Mouse (Mus musculus) olfactory bulb, adult 2 months (tissue): Measurements from ENCODE around the gene AC109138.7. TPM values are rescaled to one million over a fixed set of nuclear protein-coding genes. Genes with fewer than 3 reads are reported as not detected.

ENCODE experiments used
- H3K27ac ChIP-seq: fragments of 200-500 bp; 2 replicates; pipeline ENCODE4 v1.5.1; 2012; ENCODE audit warnings: low read depth, low read length; ENCODE audit not compliant: insufficient read depth
- H3K4me1 ChIP-seq: fragments of 200-500 bp; 2 replicates; pipeline ENCODE4 v1.6.1; 2012; ENCODE audit warnings: low read length; ENCODE audit not compliant: control insufficient read depth, insufficient read depth
- H3K4me3 ChIP-seq: fragments of 200-500 bp; 2 replicates; pipeline ENCODE4 v1.5.1; 2012; ENCODE audit warnings: mild to moderate bottlenecking, low read depth, low read length, moderate library complexity; ENCODE audit not compliant: insufficient read depth
- CTCF ChIP-seq: fragments of 200-500 bp; IDR thresholded peaks from 2 replicates; pipeline ENCODE4 v1.5.1; 2012; ENCODE audit warnings: low read depth, mild to moderate bottlenecking, low read length, moderate library complexity; ENCODE audit not compliant: insufficient read depth
- POLR2A ChIP-seq: fragments of 200-500 bp; IDR thresholded peaks from 2 replicates; pipeline ENCODE4 v1.6.1; 2012; ENCODE audit warnings: mild to moderate bottlenecking, low read depth, low read length, moderate library complexity; ENCODE audit not compliant: insufficient read depth
- WGBS: fragments of 180-500 bp; shearing (Covaris S2); methylation state at CpG from one replicate; pipeline ENCODE4 v1.1.7; 2018; 5-methylcytosine and 5-hydroxymethylcytosine counted together
- polyA plus RNA-seq: library from polyadenylated mRNA; stranded (reverse); fragments of >200 nt; gene quantifications from 2 replicates; pipeline ENCODE4 v1.2.4, GENCODE M21; 2012; ENCODE audit warnings: low replicate concordance; ENCODE audit not compliant: missing spikeins, insufficient read depth, insufficient read length

Gene AC109138.7
- polyA plus RNA-seq, 1 experiment, result not detected

DNA sequence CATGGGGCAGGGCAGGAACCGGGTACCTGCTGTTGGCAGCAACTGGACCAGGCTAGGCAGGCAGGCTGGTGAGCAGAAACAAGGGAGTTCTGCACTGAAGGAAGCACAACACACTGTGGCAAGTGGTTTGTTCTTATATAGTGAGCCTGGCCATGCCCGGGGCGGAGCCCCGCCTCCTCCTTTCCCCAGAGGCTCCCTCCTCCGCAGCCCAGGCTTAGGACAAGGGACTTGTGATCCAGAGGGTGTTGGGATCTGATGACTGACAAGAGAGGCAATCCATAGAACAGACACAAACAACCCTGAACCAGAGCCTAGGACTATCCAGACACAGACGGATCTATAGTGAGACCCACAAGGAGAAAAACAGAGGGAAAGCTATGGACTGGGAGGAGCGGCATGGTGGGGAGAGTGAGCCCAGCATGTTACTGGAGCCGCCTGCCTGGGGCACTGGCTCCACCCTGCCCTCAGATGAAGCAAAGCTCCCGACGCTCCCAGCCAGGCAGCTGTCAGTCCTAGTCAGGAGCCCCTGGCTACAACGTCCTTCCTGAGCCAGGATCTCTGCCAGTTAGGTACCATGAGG, 38.7 kb upstream of the AC109138.7 start, which contains the start of gene Carns1:
Gene Carns1 (minus strand): TSS at position 112 of the 580 bp plus-strand sequence.
- TF ChIP-seq CTCF (no peak), POLR2A (no peak)
- no peak within 1 kb of the TSS for H3K27ac ChIP-seq
- 14% methylated on average over 11 of the region's 11 CpGs for WGBS
- H3K4me3 ChIP-seq, result no peak within 1 kb of the TSS
- peaks cover 7% of the 10 kb centered on the region for H3K4me1 ChIP-seq

DNA sequence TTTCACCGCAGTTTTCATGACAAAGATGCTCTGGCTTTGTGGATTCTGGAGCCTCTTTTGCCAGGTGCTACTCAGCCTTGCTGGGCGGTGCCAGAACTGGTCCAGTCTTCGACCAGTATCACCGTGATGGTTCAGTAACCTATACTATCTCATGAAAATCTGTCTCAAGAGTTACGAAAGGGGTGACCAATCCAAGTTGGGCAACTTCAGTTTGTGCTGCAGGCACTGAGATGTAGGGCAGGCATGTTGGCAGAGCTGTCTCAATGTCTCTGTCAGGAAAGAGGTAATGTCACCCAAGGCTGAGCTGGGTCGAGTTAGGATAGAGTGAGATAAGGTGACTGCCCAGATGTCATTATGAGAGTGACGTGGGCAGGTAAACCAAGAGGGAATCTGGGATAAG, 33.7 kb upstream of the AC109138.7 start:
- peaks cover 12% of the 10 kb centered on the region for H3K4me1 ChIP-seq
- WGBS, result 92% methylated on average over 7 of the region's 7 CpGs
- no peak for TF ChIP-seq CTCF
- TF ChIP-seq POLR2A, result no peak
- H3K27ac ChIP-seq, result no peak overlapping the region
- H3K4me3 ChIP-seq, result no peak overlapping the region

DNA sequence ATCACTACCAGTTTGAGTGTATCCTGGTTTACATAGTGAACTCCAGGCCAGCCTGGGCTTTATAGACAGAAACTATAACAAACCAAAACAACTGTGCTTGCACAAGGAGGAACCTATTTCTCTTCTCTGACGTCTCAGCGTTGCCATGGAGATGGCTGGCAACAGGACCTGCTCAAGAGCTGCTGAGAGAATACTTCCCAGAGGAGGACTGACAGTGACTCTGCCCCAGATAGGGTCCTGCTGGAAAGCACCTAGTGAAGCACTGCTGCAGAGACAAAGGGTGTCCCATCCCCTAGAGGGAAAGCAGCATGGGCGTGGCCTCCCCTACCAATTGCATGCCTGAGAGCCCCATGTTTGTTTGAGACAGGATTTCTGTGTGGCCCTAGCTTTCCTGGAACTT, 32.3 kb upstream of the AC109138.7 start:
- H3K27ac ChIP-seq, result no peak overlapping the region
- peaks cover 10% of the 10 kb centered on the region for H3K4me1 ChIP-seq
- H3K4me3 ChIP-seq, result no peak overlapping the region
- no peak for TF ChIP-seq POLR2A
- TF ChIP-seq CTCF, result no peak
- 36% methylated on average over 3 of the region's 3 CpGs for WGBS

DNA sequence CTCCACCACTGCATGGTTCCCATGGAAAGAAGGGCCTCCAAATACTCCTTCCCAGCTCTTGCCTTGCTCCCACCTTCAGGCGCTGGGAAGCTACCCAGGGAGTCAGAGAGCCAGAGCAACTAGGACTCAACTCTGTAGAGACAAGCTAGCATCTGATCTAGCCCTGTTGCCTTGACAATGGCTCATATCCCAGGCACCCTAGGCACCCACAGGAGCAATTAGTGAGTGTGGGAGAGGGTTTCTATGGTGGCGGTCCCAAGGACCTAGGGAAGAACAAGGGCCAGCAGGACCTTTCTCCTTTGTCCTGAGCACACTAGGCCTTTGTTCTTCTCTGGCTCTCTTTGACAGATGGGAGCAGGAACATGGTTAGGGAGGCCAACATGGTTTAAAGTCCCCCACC, 30.5 kb upstream of the AC109138.7 start:
- Histone ChIP-seq H3K4me3 (no peak overlapping the region), H3K4me1 (peaks cover 13% of the 10 kb centered on the region), H3K27ac (no peak overlapping the region)
- no peak for TF ChIP-seq CTCF
- WGBS, result 51% methylated on average over 2 of the region's 2 CpGs

DNA sequence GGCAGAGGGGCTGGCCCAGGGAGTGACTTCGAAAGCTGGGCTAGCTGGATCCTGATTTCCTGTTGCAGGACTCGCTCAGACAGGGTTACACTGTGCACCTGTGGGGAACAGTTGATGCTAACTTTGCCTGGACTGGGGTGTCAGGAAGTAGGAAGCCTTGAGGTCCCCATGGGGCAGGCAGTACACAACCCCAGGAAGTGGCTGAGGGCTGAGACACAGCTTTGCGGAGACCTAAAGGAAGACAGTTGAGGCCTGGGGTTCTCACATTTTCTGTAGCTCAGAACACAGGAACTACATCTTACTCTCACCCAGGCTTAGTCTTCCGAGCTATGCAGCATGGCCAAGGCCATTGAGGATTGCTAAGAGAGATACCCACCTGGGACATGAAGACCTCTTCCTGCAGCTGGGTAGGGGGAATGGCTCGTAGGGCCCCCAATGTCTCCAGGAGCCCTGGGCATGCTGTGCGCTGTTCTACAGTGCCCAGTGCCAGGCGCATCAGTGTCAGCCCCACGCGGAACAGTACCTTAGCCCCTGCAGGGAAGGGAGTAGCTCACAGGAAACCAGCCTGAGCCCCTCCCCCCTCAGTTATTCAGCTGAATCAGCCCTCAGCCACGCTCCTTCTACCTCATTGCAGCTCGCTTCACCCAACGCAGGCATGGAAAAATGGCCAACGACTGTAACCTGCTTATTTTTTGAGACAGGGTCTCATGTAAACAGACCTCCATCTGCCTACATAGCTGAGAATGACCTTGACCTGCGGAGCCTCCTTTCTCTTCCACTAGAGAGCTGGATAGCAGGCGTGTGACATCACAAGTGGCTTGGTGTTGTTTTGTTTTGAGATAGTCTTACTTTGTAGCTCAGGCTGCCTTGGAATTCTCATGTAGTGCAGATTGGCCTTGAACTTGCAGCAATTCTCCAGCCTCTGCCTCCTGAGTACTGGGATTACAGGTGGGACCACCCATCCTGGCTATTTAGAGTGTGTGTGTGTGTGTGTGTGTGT, 28.9 kb upstream of the AC109138.7 start:
- no peak overlapping the region for H3K4me3 ChIP-seq
- 63% methylated on average over 15 of the region's 15 CpGs for WGBS
- TF ChIP-seq POLR2A, result no peak
- no peak for TF ChIP-seq CTCF
- no peak overlapping the region for H3K27ac ChIP-seq
- peaks cover 13% of the 10 kb centered on the region for H3K4me1 ChIP-seq

DNA sequence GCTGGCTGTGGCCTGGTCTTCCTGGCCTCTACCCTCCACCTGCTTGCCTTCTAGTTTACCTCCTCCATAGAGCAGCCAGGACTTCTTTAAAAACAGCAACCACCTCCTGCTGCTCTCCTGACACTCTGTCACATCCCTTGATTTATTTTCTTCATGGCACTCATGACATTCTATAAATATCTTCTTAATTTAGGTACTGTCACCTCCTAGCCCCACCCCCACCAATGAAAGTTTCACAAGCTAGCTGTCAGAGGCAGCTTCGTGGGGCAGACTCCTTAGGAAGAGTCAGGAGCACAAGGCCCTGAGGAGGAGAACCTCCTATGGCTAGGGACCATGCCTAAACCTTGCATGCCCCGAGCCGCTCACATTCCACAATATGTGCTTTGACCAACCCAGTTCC, 26.9 kb upstream of the AC109138.7 start:
- Histone ChIP-seq H3K4me3 (no peak overlapping the region), H3K4me1 (peaks cover 8% of the 10 kb centered on the region), H3K27ac (no peak overlapping the region)
- 78% methylated on average over 3 of the region's 3 CpGs for WGBS
- TF ChIP-seq POLR2A (no peak), CTCF (no peak)

DNA sequence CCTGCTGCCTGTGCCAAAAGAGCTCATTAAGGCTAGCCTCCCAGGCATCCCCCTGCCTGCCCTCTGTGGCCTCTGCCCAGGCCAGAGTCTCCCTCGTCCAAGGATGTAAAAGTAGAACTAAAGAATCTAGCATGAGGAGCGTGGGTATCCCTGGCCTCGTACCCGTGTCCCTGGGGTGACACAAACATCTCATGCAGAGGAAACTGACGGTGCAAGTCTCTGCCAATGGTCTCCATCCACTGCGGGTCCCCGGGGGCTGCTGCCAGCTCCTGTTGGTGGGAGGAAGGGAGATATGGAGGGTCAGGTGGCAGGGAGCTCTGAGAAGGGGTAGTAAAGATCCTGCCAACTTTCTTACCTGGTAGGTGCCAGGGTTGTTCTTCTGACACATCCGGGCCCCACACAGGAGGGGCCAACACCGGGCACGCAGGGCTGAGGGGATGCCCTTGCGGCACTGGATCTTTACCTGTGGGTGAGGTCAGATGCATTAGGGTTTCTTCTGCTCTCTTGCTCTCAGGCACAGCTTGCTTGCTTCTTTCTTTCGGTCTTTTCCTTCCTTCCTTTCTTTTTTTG, 25.0 kb upstream of the AC109138.7 start:
- TF ChIP-seq POLR2A (no peak), CTCF (no peak)
- H3K4me3 ChIP-seq, result no peak overlapping the region
- 83% methylated on average over 12 of the region's 12 CpGs for WGBS
- no peak overlapping the region for H3K27ac ChIP-seq
- peaks cover 14% of the 10 kb centered on the region for H3K4me1 ChIP-seq

DNA sequence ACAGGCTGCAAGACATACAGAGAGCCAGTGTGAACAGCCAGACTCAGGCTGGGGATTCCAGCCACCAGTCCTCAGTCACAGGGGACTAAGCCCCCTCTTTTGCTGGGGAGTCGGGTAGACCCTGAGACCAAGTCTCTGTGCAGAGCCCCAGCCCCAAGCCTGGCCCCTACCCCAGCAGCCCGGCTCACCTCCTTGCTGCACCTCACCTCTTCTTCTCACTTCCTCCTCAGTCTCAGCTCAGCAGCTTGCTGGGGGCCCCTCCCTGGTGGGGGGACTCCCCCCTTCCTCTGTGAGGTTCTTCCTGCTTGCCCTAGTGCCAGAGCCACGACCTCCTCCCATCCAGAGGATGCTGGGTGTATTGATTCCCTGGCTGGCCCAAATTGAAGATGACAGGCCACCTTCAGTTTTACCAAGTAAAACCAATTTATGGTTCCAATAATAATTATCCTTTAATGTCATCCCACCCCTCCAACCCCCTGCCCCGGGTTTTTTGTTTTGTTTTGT, 23.3 kb upstream of the AC109138.7 start, which contains the start of gene Tbc1d10c:
Gene Tbc1d10c (minus strand): TSS at position 454 of the 504 bp plus-strand sequence.
- Histone ChIP-seq H3K4me3 (peak within 1 kb of the TSS; percentile 76), H3K4me1 (peaks cover 10% of the 10 kb centered on the region), H3K27ac (peak within 1 kb of the TSS; percentile 68)
- WGBS, result 72% methylated on average over 4 of the region's 4 CpGs
- TF ChIP-seq CTCF, result no peak
- no peak for TF ChIP-seq POLR2A

DNA sequence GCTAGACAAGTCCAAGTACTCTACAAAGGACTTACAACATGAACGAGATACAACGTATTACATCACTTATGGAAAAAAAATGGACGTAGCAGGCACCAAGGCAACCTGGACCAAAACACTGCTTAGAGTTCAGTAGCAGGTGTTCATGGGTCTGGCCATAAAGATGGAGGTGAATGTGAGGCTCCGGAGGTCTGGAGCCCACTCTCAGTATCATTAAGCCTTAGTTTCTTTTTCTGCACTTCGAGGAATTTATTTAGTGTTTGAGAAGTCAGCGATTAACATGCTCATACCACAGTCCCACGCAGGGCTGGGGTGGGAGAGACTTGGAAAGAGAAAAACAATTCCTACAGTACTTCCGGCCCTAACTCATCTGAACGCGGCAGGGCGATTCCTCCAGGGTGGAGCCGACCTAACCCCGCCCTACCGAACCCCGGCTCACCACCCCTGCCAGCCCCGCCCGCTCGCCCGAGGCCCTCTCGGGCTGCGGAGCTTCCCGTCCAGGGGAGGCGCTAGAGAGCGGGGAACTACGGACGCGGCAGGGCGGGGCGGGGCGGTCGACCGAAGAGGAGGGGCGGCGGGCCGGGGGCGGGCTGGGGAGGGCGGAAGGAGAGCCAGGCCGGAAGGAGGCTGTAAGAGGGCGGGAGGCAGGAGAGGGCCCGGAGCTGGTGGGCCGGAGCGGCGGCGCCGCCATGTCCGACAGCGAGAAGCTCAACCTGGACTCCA, 22.5 kb upstream of the AC109138.7 start, which contains the start of gene Ppp1ca:
Gene Ppp1ca (plus strand): TSS at position 538 of the 723 bp plus-strand sequence.
- WGBS, result 4% methylated on average over 42 of the region's 47 CpGs
- peak; percentile 85 for TF ChIP-seq POLR2A
- peak; percentile 62; the same call in 1 of the 2 replicates for TF ChIP-seq CTCF
- peak within 1 kb of the TSS; percentile 68 for H3K27ac ChIP-seq
- peak within 1 kb of the TSS; percentile 76 for H3K4me3 ChIP-seq
- peaks cover 12% of the 10 kb centered on the region for H3K4me1 ChIP-seq
